Mouse (Mus musculus): Measurements from ENCODE around the gene Eif5a. TPM values are rescaled to one million over a fixed set of nuclear protein-coding genes. Genes with fewer than 3 reads are reported as not detected.

The Eif5a gene
- total RNA-seq, 1 experiment from 2014 or later, result 542 TPM

GRCm38 (mm10) chr11:69871822-69872221, 49.9 kb downstream of the Eif5a start:
- no peak for DNase-seq

GRCm38 (mm10) chr11:69870289-69871069, 51.3 kb downstream of the Eif5a start:
- DNase-seq, result no peak

DNA sequence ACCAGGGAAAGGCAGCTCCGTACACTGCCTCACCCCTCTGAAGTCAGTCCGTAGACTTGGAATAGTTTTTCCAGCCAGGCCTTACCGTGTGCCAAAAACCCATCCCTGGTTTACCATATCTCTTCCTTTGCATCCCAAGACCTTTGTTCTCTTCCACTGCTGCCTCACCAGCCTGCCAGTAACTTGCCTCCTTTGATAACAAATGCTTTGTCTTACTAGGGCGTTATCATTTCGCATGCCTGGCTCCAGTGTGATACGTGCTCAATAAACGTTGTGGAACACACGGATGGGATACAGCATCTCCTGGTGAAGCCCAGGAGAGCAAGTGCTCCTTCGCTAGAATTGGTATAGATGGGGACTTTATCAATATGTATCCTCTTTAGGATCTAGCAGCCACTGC, 54.4 kb downstream of the Eif5a start:
- no peak for DNase-seq

Small RNA genes lying within 50 kb of the gene (microRNA-seq; reads per million reads assigned to microRNA genes)
- gene Mir6924, result 0 reads per million in 2 experiments

Other genes with a start within 250 kb of the Eif5a start
- gene Eif4a1, start 249.5 kb downstream of the Eif5a start, total RNA-seq (2021), result 624 and 654 TPM in 2 replicates
- 91.6 and 91.8 TPM in 2 replicates for gene Senp3, start 239.9 kb downstream of the Eif5a start, total RNA-seq (2021)
- gene Tnfsf13, start 236.2 kb downstream of the Eif5a start, total RNA-seq (2021), result 3.8 and 4.1 TPM in 2 replicates
- 16.6 and 25.6 TPM in 2 replicates for gene Tnfsf12, start 226.1 kb downstream of the Eif5a start, total RNA-seq (2021)
- 3.8 and 4.6 TPM in 2 replicates for gene Tnfsfm13, start 225.9 kb downstream of the Eif5a start, total RNA-seq (2021)
- 98.5 and 101 TPM in 2 replicates for gene Polr2a, start 163.3 kb downstream of the Eif5a start, total RNA-seq (2021)
- not detected in 2 replicates for gene Slc35g3, start 160.0 kb downstream of the Eif5a start, total RNA-seq (2021)
- 39.5 and 65.8 TPM in 2 replicates for gene Zbtb4, start 156.0 kb downstream of the Eif5a start, total RNA-seq (2021)
- gene Chrnb1, start 126.0 kb downstream of the Eif5a start, total RNA-seq (2021), result 1.8 and 2.4 TPM in 2 replicates
- gene Fgf11, start 120.1 kb downstream of the Eif5a start, total RNA-seq (2021), result 3.6 and 3.9 TPM in 2 replicates
- not detected in 2 replicates for gene Tmem102, start 116.3 kb downstream of the Eif5a start, total RNA-seq (2021)
- not detected in 2 replicates for gene Gm39566, start 106.7 kb downstream of the Eif5a start, total RNA-seq (2021)
- not detected in 2 replicates for gene Spem2, start 103.5 kb downstream of the Eif5a start, total RNA-seq (2021)
- gene Spem1, start 99.8 kb downstream of the Eif5a start, total RNA-seq (2021), result not detected in 2 replicates
- 18.6 and 19.7 TPM in 2 replicates for gene Nlgn2, start 84.2 kb downstream of the Eif5a start, total RNA-seq (2021)
- gene Tmem256, start 83.4 kb downstream of the Eif5a start, total RNA-seq (2021), result 149 and 152 TPM in 2 replicates
- gene Plscr3, start 75.6 kb downstream of the Eif5a start, total RNA-seq (2021), result 43.8 and 52.9 TPM in 2 replicates
- gene Tnk1, start 63.2 kb downstream of the Eif5a start, total RNA-seq (2021), result not detected in 2 replicates
- not detected in 2 replicates for gene Tmem95, start 43.9 kb downstream of the Eif5a start, total RNA-seq (2021)
- 4.4 and 4.9 TPM in 2 replicates for gene Kctd11, start 40.6 kb downstream of the Eif5a start, total RNA-seq (2021)
- gene Acap1, start 26.4 kb downstream of the Eif5a start, total RNA-seq (2021), result 0.30 TPM in 1 of 2 replicates, not detected in the other
- gene 2810408A11Rik, start 21.0 kb downstream of the Eif5a start, total RNA-seq (2021), result 1.2 and 2.6 TPM in 2 replicates
- gene Neurl4, start 20.9 kb downstream of the Eif5a start, total RNA-seq (2021), result 52.4 and 55.5 TPM in 2 replicates
- gene Gps2, start 8.1 kb downstream of the Eif5a start, total RNA-seq (2021), result 62.5 and 70.2 TPM in 2 replicates
- gene Ybx2, start 13.8 kb upstream of the Eif5a start, total RNA-seq (2021), result 14.1 and 14.8 TPM in 2 replicates
- gene Slc2a4, start 26.2 kb upstream of the Eif5a start, total RNA-seq (2021), result 42.6 and 48.6 TPM in 2 replicates
- 0.52 TPM in 1 of 2 replicates, not detected in the other for gene Cldn7, start 42.8 kb upstream of the Eif5a start, total RNA-seq (2021)
- gene Ctdnep1, start 59.2 kb upstream of the Eif5a start, total RNA-seq (2021), result 123 and 141 TPM in 2 replicates
- gene Elp5, start 60.6 kb upstream of the Eif5a start, total RNA-seq (2021), result 71.1 and 76.1 TPM in 2 replicates
- 406 and 407 TPM in 2 replicates for gene Gabarap, start 69.2 kb upstream of the Eif5a start, total RNA-seq (2021)
- 55.7 and 64.6 TPM in 2 replicates for gene Phf23, start 73.8 kb upstream of the Eif5a start, total RNA-seq (2021)
- 19.6 and 22.3 TPM in 2 replicates for gene Dvl2, start 78.6 kb upstream of the Eif5a start, total RNA-seq (2021)
- 391 and 422 TPM in 2 replicates for gene Acadvl, start 93.5 kb upstream of the Eif5a start, total RNA-seq (2021)
- 30.7 and 31.0 TPM in 2 replicates for gene Dlg4, start 95.0 kb upstream of the Eif5a start, total RNA-seq (2021)
- 0.91 and 3.4 TPM in 2 replicates for gene Asgr1, start 132.1 kb upstream of the Eif5a start, total RNA-seq (2021)
- gene Asgr2, start 170.7 kb upstream of the Eif5a start, total RNA-seq (2021), result 2.9 and 4.1 TPM in 2 replicates
- gene Mgl2, start 208.4 kb upstream of the Eif5a start, total RNA-seq (2021), result 2.2 and 2.6 TPM in 2 replicates
- 0.81 and 2.0 TPM in 2 replicates for gene Clec10a, start 234.2 kb upstream of the Eif5a start, total RNA-seq (2021)

All from adrenal gland, postnatal 25 days (tissue).